Mouse (Mus musculus) small intestine, adult 2 months (tissue): ENCODE measurements around the gene Atp6v1b1.

Experiments used
- CTCF ChIP-seq: fragments of 200-500 bp; IDR thresholded peaks from 2 replicates; pipeline ENCODE4 v1.5.1; 2012; ENCODE audit warnings: low read depth, mild to moderate bottlenecking, control low read depth, inconsistent platforms, low read length, moderate library complexity, mixed read lengths; ENCODE audit not compliant: insufficient replicate concordance, insufficient read length; ENCODE audit errors: extremely low read depth
- POLR2A ChIP-seq: fragments of 200-500 bp; IDR thresholded peaks from 2 replicates; pipeline ENCODE4 v1.6.1; 2012; ENCODE audit warnings: low read depth, mild to moderate bottlenecking, control low read depth, inconsistent platforms, low read length, moderate library complexity

- TF ChIP-seq CTCF (no peak), POLR2A (no peak)
Measured at GRCm38 (mm10) chr6:83704294-83704693, 38.5 kb upstream of the Atp6v1b1 start.
